Mouse (Mus musculus) bone marrow, adult 2 months (tissue): ENCODE results near the gene Six2.

Experiments
- CTCF ChIP-seq: fragments of 200-500 bp; IDR thresholded peaks from 2 replicates; pipeline ENCODE4 v1.5.1; 2011; ENCODE audit warnings: low read length, control low read depth; ENCODE audit not compliant: control insufficient read depth, insufficient read depth
- POLR2A ChIP-seq: fragments of 200-500 bp; IDR thresholded peaks from 2 replicates; pipeline ENCODE4 v1.6.1; 2011; ENCODE audit warnings: low read depth, mild to moderate bottlenecking, control low read depth, low read length, borderline replicate concordance; ENCODE audit not compliant: control insufficient read depth

DNA sequence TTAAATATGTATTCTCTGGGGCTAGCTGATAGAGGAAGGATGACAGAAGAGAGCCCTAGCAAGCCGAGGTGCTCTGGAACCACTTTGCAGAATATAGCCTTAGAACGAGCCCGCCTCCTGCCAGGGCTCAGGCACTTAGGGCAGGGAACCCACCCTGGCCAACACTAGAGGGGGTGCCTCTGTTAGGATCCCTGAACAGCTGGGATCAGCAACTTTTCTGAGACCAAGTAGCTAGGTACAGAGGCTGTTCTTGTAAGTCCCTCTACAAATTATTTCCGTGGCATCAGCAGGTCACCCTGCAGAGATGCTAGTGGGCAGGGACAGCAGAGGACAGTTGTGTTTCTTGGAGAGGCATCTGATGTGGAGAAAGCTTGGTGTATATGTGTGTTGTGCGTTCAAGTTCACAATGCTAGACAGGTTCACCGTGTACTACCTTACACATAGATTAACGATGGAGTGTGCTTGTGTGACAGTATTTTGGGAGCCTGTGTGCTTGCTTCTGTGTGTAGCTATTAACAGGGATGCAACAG lies 5.8 kb downstream of the Six2 start:
- TF ChIP-seq CTCF, result no peak
- no peak for TF ChIP-seq POLR2A
